Mouse (Mus musculus) CH12.LX (cell line): ENCODE results near the gene Lrrc1.

ENCODE experiments used
- CHD1 ChIP-seq: IDR thresholded peaks from 2 replicates; pipeline ENCODE4 v1.6.1; 2012; ENCODE audit warnings: low read depth, low read length, improper control_type of control experiment, inconsistent platforms
- HCFC1 ChIP-seq: IDR thresholded peaks from 2 replicates; pipeline ENCODE4 v1.6.1; 2012; ENCODE audit warnings: low read depth, mild to moderate bottlenecking, inconsistent platforms, low read length, improper control_type of control experiment
- POLR2A ChIP-seq: IDR thresholded peaks from 2 replicates; pipeline ENCODE4 v1.6.1; 2011; ENCODE audit warnings: low read depth, mild to moderate bottlenecking, improper control_type of control experiment, low read length
- SIN3A ChIP-seq: IDR thresholded peaks from 2 replicates; pipeline ENCODE4 v1.6.1; 2012; ENCODE audit warnings: low read length, improper control_type of control experiment, inconsistent platforms
- ZKSCAN1 ChIP-seq: IDR thresholded peaks from 2 replicates; pipeline ENCODE4 v1.6.1; 2012; ENCODE audit warnings: low read depth, inconsistent platforms, low read length, improper control_type of control experiment, borderline replicate concordance

GRCm38 (mm10) chr9:77561827-77562226 lies 17.2 kb upstream of the Lrrc1 start:
- TF ChIP-seq POLR2A (no peak), SIN3A (no peak), HCFC1 (no peak), ZKSCAN1 (no peak), CHD1 (no peak)
